8 mouse cellular contexts compared by ENCODE assay signal in genomic region chr7:45589173-45589572, GRCm38 (mm10). TPM values are rescaled to one million over a fixed set of nuclear protein-coding genes. Genes with fewer than 3 reads are reported as not detected.
DNase-seq lines count a peak whose midpoint lies in the region; ATAC-seq and TF ChIP-seq lines count a peak whose summit lies in the region.

No protein-coding gene starts in this region.

- TF ChIP-seq POLR2A in testis, adult 2 months (IDR thresholded peaks at IDR 0.05; ENCODE audit: control insufficient read depth, low read depth, low read length) = no peak

- peak overlapping the region; percentile 32; the same call in 1 of the 2 replicates for H3K4me2 ChIP-seq in forebrain, embryonic 11.5 days (ENCODE audit: low read depth, low read length, severe bottlenecking)
- peak overlapping the region; percentile 56 for H3K4me2 ChIP-seq in heart, embryonic 16.5 days (ENCODE audit: low read depth, low read length)
- peak overlapping the region; percentile 68 for H3K4me2 ChIP-seq in liver, embryonic 15.5 days
- peak overlapping the region; percentile 62 for H3K4me2 ChIP-seq in neural tube, embryonic 13.5 days

- peak; percentile 49 to 73 for DNase-seq in CD8-positive naive resting alpha-beta T cell, adult 2 months (ENCODE audit: low read depth in 2 of 2, low spot score in 2 of 2)
- peak; percentile 88 for DNase-seq in c-Kit-positive CD71-positive TER-119-negative erythroid progenitor cells, embryonic 14.5 days (ENCODE audit: low read depth)
- DNase-seq in forebrain, embryonic 11.5 days (ENCODE audit: low spot score) = peak; percentile 93
- DNase-seq in kidney, postnatal 36 days = peak; percentile 97

- peak; percentile 71; the same call in 1 of the 2 replicates for TF ChIP-seq CTCF in testis, adult 2 months (IDR thresholded peaks at IDR 0.05; ENCODE audit: control insufficient read depth, insufficient read depth, insufficient replicate concordance, low read depth, low read length)

- no peaks in the 10 kb centered on the region for H3K36me3 ChIP-seq in forebrain, embryonic 11.5 days (ENCODE audit: control insufficient read depth, insufficient read depth, low read length)
- peaks cover 15% of the 10 kb centered on the region for H3K36me3 ChIP-seq in heart, embryonic 16.5 days (ENCODE audit: control insufficient read depth, insufficient read depth)
- peaks cover 29% of the 10 kb centered on the region for H3K36me3 ChIP-seq in liver, embryonic 15.5 days (replicated peaks)
- peaks cover 18% of the 10 kb centered on the region for H3K36me3 ChIP-seq in neural tube, embryonic 13.5 days
- no peaks in the 10 kb centered on the region; the same call in 1 of the 2 replicates for H3K36me3 ChIP-seq in testis, adult 2 months (ENCODE audit: control insufficient read depth, insufficient read depth, low read length)

- peak; percentile 97 for ATAC-seq in forebrain, embryonic 11.5 days (replicated peaks; ENCODE audit: low FRiP score)
- peak; percentile 97 for ATAC-seq in heart, embryonic 16.5 days (replicated peaks; ENCODE audit: extremely low read depth, insufficient read depth, low FRiP score)
- ATAC-seq in liver, embryonic 15.5 days (ENCODE audit: insufficient read depth) = peak; percentile 85
- ATAC-seq in neural tube, embryonic 13.5 days (ENCODE audit: low read depth) = peak; percentile 99

- no peak overlapping the region for H3K27ac ChIP-seq in forebrain, embryonic 11.5 days (ENCODE audit: low read depth, low read length)
- no peak overlapping the region for H3K27ac ChIP-seq in heart, embryonic 16.5 days (ENCODE audit: low read length)
- no peak overlapping the region for H3K27ac ChIP-seq in liver, embryonic 15.5 days (replicated peaks)
- H3K27ac ChIP-seq in neural tube, embryonic 13.5 days (replicated peaks) = peak overlapping the region; percentile 68
- no peak overlapping the region for H3K27ac ChIP-seq in testis, adult 2 months (ENCODE audit: control insufficient read depth, insufficient read depth, low read depth, low read length)

- no peak overlapping the region for H3K9ac ChIP-seq in forebrain, embryonic 11.5 days (ENCODE audit: low read length)
- H3K9ac ChIP-seq in heart, embryonic 16.5 days (ENCODE audit: low read length) = no peak overlapping the region; the same call in 1 of the 2 replicates
- H3K9ac ChIP-seq in liver, embryonic 15.5 days = 0 out of 2 replicates have a peak overlapping the region, but pooled peaks have one; percentile 32
- H3K9ac ChIP-seq in neural tube, embryonic 13.5 days = peak overlapping the region; percentile 67

- H3K27me3 ChIP-seq in forebrain, embryonic 11.5 days (ENCODE audit: control insufficient read depth, insufficient read depth, low read length) = no peaks in the 10 kb centered on the region
- H3K27me3 ChIP-seq in heart, embryonic 16.5 days (ENCODE audit: control insufficient read depth, insufficient read depth, low read length) = no peaks in the 10 kb centered on the region
- no peaks in the 10 kb centered on the region for H3K27me3 ChIP-seq in liver, embryonic 15.5 days
- H3K27me3 ChIP-seq in neural tube, embryonic 13.5 days = no peaks in the 10 kb centered on the region
- no peaks in the 10 kb centered on the region for H3K27me3 ChIP-seq in testis, adult 2 months (ENCODE audit: control insufficient read depth, insufficient read depth, low read length)

- no peaks in the 10 kb centered on the region for H3K9me3 ChIP-seq in forebrain, embryonic 11.5 days (ENCODE audit: control insufficient read depth, low read length)
- no peaks in the 10 kb centered on the region for H3K9me3 ChIP-seq in heart, embryonic 16.5 days (replicated peaks; ENCODE audit: control insufficient read depth, low read length)
- H3K9me3 ChIP-seq in liver, embryonic 15.5 days (replicated peaks) = no peaks in the 10 kb centered on the region
- no peaks in the 10 kb centered on the region for H3K9me3 ChIP-seq in neural tube, embryonic 13.5 days

- WGBS in forebrain, embryonic 11.5 days = 7% methylated on average over 19 of the region's 19 CpGs
- 5% methylated on average over 19 of the region's 19 CpGs for WGBS in heart, embryonic 16.5 days
- 5% methylated on average over 19 of the region's 19 CpGs for whole genome bisulfite sequencing in liver, embryonic 15.5 days (ENCODE audit: insufficient replicate concordance)
- WGBS in neural tube, embryonic 13.5 days = 5% methylated on average over 19 of the region's 19 CpGs

- no peaks in the 10 kb centered on the region for H3K4me1 ChIP-seq in forebrain, embryonic 11.5 days (replicated peaks; ENCODE audit: control insufficient read depth, insufficient read depth, low read length)
- H3K4me1 ChIP-seq in heart, embryonic 16.5 days (ENCODE audit: control insufficient read depth, insufficient read depth, low read length) = peaks cover 2% of the 10 kb centered on the region; the same call in 1 of the 2 replicates
- H3K4me1 ChIP-seq in liver, embryonic 15.5 days (replicated peaks) = peaks cover 21% of the 10 kb centered on the region
- peaks cover 4% of the 10 kb centered on the region; the same call in 1 of the 2 replicates for H3K4me1 ChIP-seq in neural tube, embryonic 13.5 days (replicated peaks)
- peaks cover 12% of the 10 kb centered on the region for H3K4me1 ChIP-seq in testis, adult 2 months (ENCODE audit: control insufficient read depth, insufficient read depth, low read length)

- H3K4me3 ChIP-seq in forebrain, embryonic 11.5 days (ENCODE audit: low read depth, low read length) = peak overlapping the region; percentile 9; the same call in 1 of the 2 replicates
- H3K4me3 ChIP-seq in heart, embryonic 16.5 days (ENCODE audit: low read length) = peak overlapping the region; percentile 49
- peak overlapping the region; percentile 50 for H3K4me3 ChIP-seq in liver, embryonic 15.5 days (replicated peaks)
- peak overlapping the region; percentile 39 for H3K4me3 ChIP-seq in neural tube, embryonic 13.5 days
- H3K4me3 ChIP-seq in testis, adult 2 months (ENCODE audit: control insufficient read depth, low read depth, low read length) = peak overlapping the region; percentile 77

RNA-seq across cellular contexts. Expression of gene Bcat2, which starts 19.2 kb away (rescaled TPM):
- polyA plus RNA-seq in forebrain, embryonic 11.5 days (2014; fragmentation: Nextera tagmentation; extraction: Ambion mirVana) = 24.8 and 25.7 TPM in 2 replicates
- polyA plus RNA-seq in heart, embryonic 16.5 days (2015; fragmentation: Nextera tagmentation; extraction: Ambion mirVana) = 97.7 and 102 TPM in 2 replicates
- 46.3 and 48.5 TPM in 2 replicates for polyA plus RNA-seq in liver, embryonic 15.5 days (2015; fragmentation: Nextera tagmentation; extraction: Ambion mirVana)
- polyA plus RNA-seq in neural tube, embryonic 13.5 days (2015; fragmentation: Nextera tagmentation; extraction: Ambion mirVana) = 24.0 and 24.1 TPM in 2 replicates
- 39.9 and 44.3 TPM in 2 replicates for polyA plus RNA-seq in testis, adult 2 months (2012; rRNA removed)

RNA-seq across cellular contexts. Expression of gene Fgf21, which starts 26.1 kb away (rescaled TPM):
- polyA plus RNA-seq in forebrain, embryonic 11.5 days (2014; fragmentation: Nextera tagmentation; extraction: Ambion mirVana) = not detected in 2 replicates
- 1.5 and 1.7 TPM in 2 replicates for polyA plus RNA-seq in heart, embryonic 16.5 days (2015; fragmentation: Nextera tagmentation; extraction: Ambion mirVana)
- polyA plus RNA-seq in liver, embryonic 15.5 days (2015; fragmentation: Nextera tagmentation; extraction: Ambion mirVana) = not detected in 2 replicates
- not detected in 2 replicates for polyA plus RNA-seq in neural tube, embryonic 13.5 days (2015; fragmentation: Nextera tagmentation; extraction: Ambion mirVana)
- 3.6 and 3.7 TPM in 2 replicates for polyA plus RNA-seq in testis, adult 2 months (2012; rRNA removed)

RNA-seq across cellular contexts. Expression of gene Fut1, which starts 27.9 kb away (rescaled TPM):
- polyA plus RNA-seq in forebrain, embryonic 11.5 days (2014; fragmentation: Nextera tagmentation; extraction: Ambion mirVana) = not detected in 2 replicates
- 0.15 and 0.83 TPM in 2 replicates for polyA plus RNA-seq in heart, embryonic 16.5 days (2015; fragmentation: Nextera tagmentation; extraction: Ambion mirVana)
- polyA plus RNA-seq in liver, embryonic 15.5 days (2015; fragmentation: Nextera tagmentation; extraction: Ambion mirVana) = not detected in 2 replicates
- polyA plus RNA-seq in neural tube, embryonic 13.5 days (2015; fragmentation: Nextera tagmentation; extraction: Ambion mirVana) = not detected in 2 replicates
- 0.08 and 0.21 TPM in 2 replicates for polyA plus RNA-seq in testis, adult 2 months (2012; rRNA removed)

RNA-seq across cellular contexts. Expression of gene Izumo1, which starts 32.4 kb away (rescaled TPM):
- polyA plus RNA-seq in forebrain, embryonic 11.5 days (2014; fragmentation: Nextera tagmentation; extraction: Ambion mirVana) = not detected in 2 replicates
- polyA plus RNA-seq in heart, embryonic 16.5 days (2015; fragmentation: Nextera tagmentation; extraction: Ambion mirVana) = 0.21 and 0.26 TPM in 2 replicates
- 0.06 and 0.10 TPM in 2 replicates for polyA plus RNA-seq in liver, embryonic 15.5 days (2015; fragmentation: Nextera tagmentation; extraction: Ambion mirVana)
- 0.10 TPM in 1 of 2 replicates, not detected in the other for polyA plus RNA-seq in neural tube, embryonic 13.5 days (2015; fragmentation: Nextera tagmentation; extraction: Ambion mirVana)
- 77.5 and 95.6 TPM in 2 replicates for polyA plus RNA-seq in testis, adult 2 months (2012; rRNA removed)

RNA-seq across cellular contexts. Expression of gene Hsd17b14, which starts 34.5 kb away (rescaled TPM):
- 0.25 and 1.2 TPM in 2 replicates for polyA plus RNA-seq in forebrain, embryonic 11.5 days (2014; fragmentation: Nextera tagmentation; extraction: Ambion mirVana)
- polyA plus RNA-seq in heart, embryonic 16.5 days (2015; fragmentation: Nextera tagmentation; extraction: Ambion mirVana) = 0.66 and 0.87 TPM in 2 replicates
- polyA plus RNA-seq in liver, embryonic 15.5 days (2015; fragmentation: Nextera tagmentation; extraction: Ambion mirVana) = 1.9 and 2.2 TPM in 2 replicates
- 0.52 and 1.7 TPM in 2 replicates for polyA plus RNA-seq in neural tube, embryonic 13.5 days (2015; fragmentation: Nextera tagmentation; extraction: Ambion mirVana)
- 0.37 and 0.45 TPM in 2 replicates for polyA plus RNA-seq in testis, adult 2 months (2012; rRNA removed)

Comparison
In these comparisons a context has a peak if more than half of its experiments do, and no peak if none do; other contexts are left out.
1. H3K4me3 ChIP-seq: peak in every context shown above with its lines; median percentile 77 in testis, adult 2 months; 50 in liver, embryonic 15.5 days; 49 in heart, embryonic 16.5 days; 39 in neural tube, embryonic 13.5 days; 9 in forebrain, embryonic 11.5 days.
2. H3K9ac ChIP-seq: peak in liver, embryonic 15.5 days (single experiment) and neural tube, embryonic 13.5 days (single experiment); none in forebrain, embryonic 11.5 days (single experiment) and heart, embryonic 16.5 days (single experiment).
3. Peak in every context shown above with its lines, with median percentiles within 50 percentile points of each other: DNase-seq, ATAC-seq and H3K4me2 ChIP-seq.